In the genomic region with DNA sequence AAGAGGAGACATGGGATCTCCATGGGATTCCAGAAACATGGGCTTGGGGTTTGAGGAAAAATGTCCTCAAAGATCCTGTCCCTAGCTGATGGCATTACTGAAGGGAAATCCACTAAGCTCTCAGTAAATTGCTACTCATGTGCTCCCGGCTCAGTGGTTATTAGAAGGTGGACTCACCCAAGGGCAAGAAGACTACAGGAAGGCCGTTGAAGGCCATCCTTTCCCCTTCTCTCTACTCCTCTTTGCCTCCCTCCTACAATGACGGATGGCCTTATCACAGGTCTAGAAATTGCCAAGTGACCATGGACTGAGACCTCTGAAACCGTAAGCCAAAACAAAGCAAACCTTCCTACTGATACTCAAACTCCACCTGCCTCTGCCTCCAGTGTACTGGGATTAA, we compare ENCODE assay signal across 9 mouse cellular contexts. TPM values are rescaled to one million over a fixed set of nuclear protein-coding genes. Genes with fewer than 3 reads are reported as not detected.
A peak's percentile ranks its signal among the peaks of the same experiment; 100 is the strongest.
DNase-seq lines count a peak whose midpoint lies in the region; ATAC-seq and TF ChIP-seq lines count a peak whose summit lies in the region.
"Had no signal": no experiment of that assay in that cellular context is flagged by ENCODE, and none has a peak within 500 bp of the region (broad histone marks: within the 10 kb centered on the region; RNA-seq: fewer than 3 reads in every experiment).

No protein-coding gene starts in this region.

- peak overlapping the region; percentile 72 for H3K27ac ChIP-seq in heart, embryonic 11.5 days (ENCODE audit: low read depth, low read length)
- H3K27ac ChIP-seq in liver, postnatal 0 days (ENCODE audit: low read depth) = peak overlapping the region; percentile 76
- no peak overlapping the region for H3K27ac ChIP-seq in liver, embryonic 11.5 days (ENCODE audit: low read depth, low read length)
- peak overlapping the region; percentile 57; the same call in 1 of the 2 replicates for H3K27ac ChIP-seq in intestine, embryonic 14.5 days (ENCODE audit: low read depth)
- peak overlapping the region; percentile 77 for H3K27ac ChIP-seq in olfactory bulb, adult 2 months (ENCODE audit: insufficient read depth, low read depth, low read length)

- H3K36me3 ChIP-seq in heart, embryonic 11.5 days (ENCODE audit: control insufficient read depth, insufficient read depth, low read length) = peaks cover 52% of the 10 kb centered on the region
- H3K36me3 ChIP-seq in liver, postnatal 0 days (replicated peaks; ENCODE audit: insufficient read depth, low read length) = peaks cover 78% of the 10 kb centered on the region
- H3K36me3 ChIP-seq in liver, embryonic 11.5 days (ENCODE audit: control insufficient read depth, insufficient read depth, low read length) = peaks cover 58% of the 10 kb centered on the region
- peaks cover 86% of the 10 kb centered on the region for H3K36me3 ChIP-seq in intestine, embryonic 14.5 days (ENCODE audit: control insufficient read depth, insufficient read depth, low read length)

- no peaks in the 10 kb centered on the region for H3K27me3 ChIP-seq in heart, embryonic 11.5 days (ENCODE audit: control insufficient read depth, insufficient read depth, low read length)
- H3K27me3 ChIP-seq in liver, postnatal 0 days (ENCODE audit: insufficient read depth, low read length) = no peaks in the 10 kb centered on the region
- no peaks in the 10 kb centered on the region for H3K27me3 ChIP-seq in liver, embryonic 11.5 days (replicated peaks; ENCODE audit: control insufficient read depth, insufficient read depth, low read length)
- H3K27me3 ChIP-seq in intestine, embryonic 14.5 days (replicated peaks; ENCODE audit: control insufficient read depth, insufficient read depth, low read length) = no peaks in the 10 kb centered on the region
- H3K27me3 ChIP-seq: megakaryocyte, embryonic 14.5 days had no signal

- H3K4me1 ChIP-seq in heart, embryonic 11.5 days (ENCODE audit: control insufficient read depth, insufficient read depth, low read length) = peaks cover 11% of the 10 kb centered on the region
- H3K4me1 ChIP-seq in liver, postnatal 0 days (ENCODE audit: insufficient read depth) = peaks cover 22% of the 10 kb centered on the region
- H3K4me1 ChIP-seq in liver, embryonic 11.5 days (replicated peaks; ENCODE audit: control insufficient read depth, insufficient read depth, low read length) = peaks cover 14% of the 10 kb centered on the region
- H3K4me1 ChIP-seq in intestine, embryonic 14.5 days (replicated peaks; ENCODE audit: control insufficient read depth, insufficient read depth, low read length) = peaks cover 16% of the 10 kb centered on the region
- H3K4me1 ChIP-seq in olfactory bulb, adult 2 months (ENCODE audit: control insufficient read depth, insufficient read depth, low read length) = peaks cover 25% of the 10 kb centered on the region

- TF ChIP-seq CTCF in liver, postnatal 0 days (IDR thresholded peaks at IDR 0.05; ENCODE audit: low read depth) = no peak
- no peak for TF ChIP-seq CTCF in olfactory bulb, adult 2 months (IDR thresholded peaks at IDR 0.05; ENCODE audit: insufficient read depth, low read depth, low read length)

- TF ChIP-seq EP300 in liver, postnatal 0 days (IDR thresholded peaks at IDR 0.05; ENCODE audit: low read depth) = no peak

- WGBS in heart, embryonic 11.5 days (ENCODE audit: insufficient replicate concordance) = 85% methylated on average over 4 of the region's 4 CpGs
- WGBS in liver, postnatal 0 days (ENCODE audit: insufficient replicate concordance) = 82% methylated on average over 4 of the region's 4 CpGs
- 89% methylated on average over 4 of the region's 4 CpGs for WGBS in liver, embryonic 11.5 days
- WGBS in intestine, embryonic 14.5 days = 87% methylated on average over 4 of the region's 4 CpGs
- 68% methylated on average over 4 of the region's 4 CpGs for WGBS in olfactory bulb, adult 2 months

- intact Hi-C loops in left cerebral cortex, postnatal 4 days (cut with DNase I) = loop anchor here (10.0 kb wide), 1 partner anchor 88 kb away; no protein-coding TSS in a partner anchor

- DNase-seq in heart, postnatal 4 days = no peak
- no peak for DNase-seq in liver, postnatal 0 days
- no peak for DNase-seq in liver, embryonic 11.5 days (ENCODE audit: low spot score)
- DNase-seq in intestine, embryonic 14.5 days (ENCODE audit: low spot score) = peak; percentile 36
- DNase-seq in left cerebral cortex, postnatal 4 days = no peak
- no peak for DNase-seq in frontal cortex, postnatal 36 days (ENCODE audit: low spot score in 2 of 2)

- H3K4me2 ChIP-seq in heart, embryonic 11.5 days = no peak overlapping the region
- no peak overlapping the region for H3K4me2 ChIP-seq in liver, postnatal 0 days (ENCODE audit: low read depth, low read length)
- no peak overlapping the region for H3K4me2 ChIP-seq in liver, embryonic 11.5 days
- H3K4me2 ChIP-seq in intestine, embryonic 14.5 days (ENCODE audit: low read length) = no peak overlapping the region

- TF ChIP-seq POLR2A in olfactory bulb, adult 2 months (IDR thresholded peaks at IDR 0.05; ENCODE audit: insufficient read depth, low read depth, low read length) = no peak

- no peak overlapping the region for H3K9ac ChIP-seq in heart, embryonic 11.5 days (ENCODE audit: low read depth, low read length)
- no peak overlapping the region for H3K9ac ChIP-seq in liver, postnatal 0 days (replicated peaks)
- H3K9ac ChIP-seq in liver, embryonic 11.5 days (ENCODE audit: low read depth, low read length) = no peak overlapping the region
- no peak overlapping the region for H3K9ac ChIP-seq in intestine, embryonic 14.5 days (ENCODE audit: low read length)

- no peak for ATAC-seq in heart, embryonic 11.5 days (replicated peaks; ENCODE audit: insufficient number of reproducible peaks, low FRiP score, low TSS enrichment)
- ATAC-seq in liver, postnatal 0 days = no peak
- ATAC-seq in liver, embryonic 11.5 days (replicated peaks; ENCODE audit: low FRiP score) = no peak
- no peak for ATAC-seq in intestine, embryonic 14.5 days (replicated peaks; ENCODE audit: low FRiP score, low TSS enrichment, low read depth)

- H3K4me3 ChIP-seq in heart, embryonic 11.5 days (ENCODE audit: low read depth, low read length) = no peak overlapping the region
- H3K4me3 ChIP-seq in liver, postnatal 0 days (ENCODE audit: low read depth, low read length) = no peak overlapping the region
- no peak overlapping the region for H3K4me3 ChIP-seq in liver, embryonic 11.5 days (ENCODE audit: low read depth, low read length)
- no peak overlapping the region for H3K4me3 ChIP-seq in intestine, embryonic 14.5 days (ENCODE audit: low read depth, low read length)
- H3K4me3 ChIP-seq in olfactory bulb, adult 2 months (ENCODE audit: insufficient read depth, low read depth, low read length) = no peak overlapping the region

- H3K9me3 ChIP-seq in heart, embryonic 11.5 days (replicated peaks; ENCODE audit: control insufficient read depth, low read length) = no peaks in the 10 kb centered on the region; the same call in 1 of the 2 replicates
- H3K9me3 ChIP-seq in liver, postnatal 0 days (ENCODE audit: low read length) = no peaks in the 10 kb centered on the region
- no peaks in the 10 kb centered on the region for H3K9me3 ChIP-seq in liver, embryonic 11.5 days (ENCODE audit: control insufficient read depth, low read length)
- H3K9me3 ChIP-seq in intestine, embryonic 14.5 days (ENCODE audit: control insufficient read depth, low read length) = no peaks in the 10 kb centered on the region
- H3K9me3 ChIP-seq: megakaryocyte, embryonic 14.5 days had no signal

RNA-seq across cellular contexts. Expression of gene Dync1li2, which starts 6.3 kb away (rescaled TPM):
- 43.0 and 52.9 TPM in 2 replicates for polyA plus RNA-seq in heart, embryonic 11.5 days (2014; fragmentation: Nextera tagmentation; extraction: Ambion mirVana)
- 100 to 1,000 TPM in 1 of 2 experiments, 10 to 100 TPM in 1; 92.6 to 107 TPM for total RNA-seq in heart, postnatal 4 days (2021)
- polyA plus RNA-seq in liver, postnatal 0 days (2015; fragmentation: Nextera tagmentation; extraction: Ambion mirVana) = 7.7 and 8.4 TPM in 2 replicates
- 31.4 and 33.1 TPM in 2 replicates for polyA plus RNA-seq in liver, embryonic 11.5 days (2014; fragmentation: Nextera tagmentation; extraction: Ambion mirVana)
- 46.1 and 55.3 TPM in 2 replicates for polyA plus RNA-seq in intestine, embryonic 14.5 days (2014; fragmentation: Nextera tagmentation; extraction: Ambion mirVana)
- 65.6 TPM in 1 of 2 replicates, not detected in the other for polyA plus RNA-seq in olfactory bulb, adult 2 months (2012; ENCODE audit: insufficient read depth, insufficient read length, low replicate concordance, missing spikeins)
- 100 to 1,000 TPM; 168 to 169 TPM for total RNA-seq in left cerebral cortex, postnatal 4 days (2021)

RNA-seq across cellular contexts. Expression of gene Cmtm4, which starts 41.0 kb away (rescaled TPM):
- polyA plus RNA-seq in heart, embryonic 11.5 days (2014; fragmentation: Nextera tagmentation; extraction: Ambion mirVana) = 1.9 and 2.2 TPM in 2 replicates
- total RNA-seq in heart, postnatal 4 days (2021) = 10 to 100 TPM; 17.1 to 17.2 TPM
- 0.94 and 1.1 TPM in 2 replicates for polyA plus RNA-seq in liver, postnatal 0 days (2015; fragmentation: Nextera tagmentation; extraction: Ambion mirVana)
- 1.2 and 1.3 TPM in 2 replicates for polyA plus RNA-seq in liver, embryonic 11.5 days (2014; fragmentation: Nextera tagmentation; extraction: Ambion mirVana)
- 7.0 and 7.5 TPM in 2 replicates for polyA plus RNA-seq in intestine, embryonic 14.5 days (2014; fragmentation: Nextera tagmentation; extraction: Ambion mirVana)
- polyA plus RNA-seq in olfactory bulb, adult 2 months (2012; ENCODE audit: insufficient read depth, insufficient read length, low replicate concordance, missing spikeins) = not detected in 2 replicates
- 10 to 100 TPM; 47.2 to 48.3 TPM for total RNA-seq in left cerebral cortex, postnatal 4 days (2021)
